Mouse (Mus musculus) intestine, embryonic 15.5 days (tissue): ENCODE measurements around the gene Abat. TPM values are rescaled to one million over a fixed set of nuclear protein-coding genes. Genes with fewer than 3 reads are reported as not detected.
"Not testable (repeated sequence)": the region's sequence is repeated elsewhere in the genome, so short reads cannot be mapped to it uniquely, and the experiment has no call there.

Experiments
- ATAC-seq: fragments of 200-750 bp; cut with Nextera tagmentation; 2 replicates; pipeline ENCODE4 v1.8.0; 2017; ENCODE audit warnings: moderate TSS enrichment, moderate library complexity
- H3K27ac ChIP-seq: fragments of 300-500 bp; sonication (generic); 2 replicates; pipeline ENCODE4 v1.5.1; 2015; ENCODE audit warnings: mild to moderate bottlenecking, inconsistent platforms
- H3K27me3 ChIP-seq: fragments of 300-500 bp; sonication (generic); replicated peaks from 2 replicates; pipeline ENCODE4 v1.6.1; 2015; ENCODE audit warnings: inconsistent platforms
- H3K36me3 ChIP-seq: fragments of 300-500 bp; sonication (generic); 2 replicates; pipeline ENCODE4 v1.6.1; 2015; ENCODE audit warnings: inconsistent platforms
- H3K4me1 ChIP-seq: fragments of 300-500 bp; sonication (generic); replicated peaks from 2 replicates; pipeline ENCODE4 v1.6.1; 2015; ENCODE audit warnings: inconsistent platforms
- H3K4me2 ChIP-seq: fragments of 300-500 bp; sonication (generic); replicated peaks from 2 replicates; pipeline ENCODE4 v1.6.1; 2015; ENCODE audit warnings: mild to moderate bottlenecking, inconsistent platforms
- H3K4me3 ChIP-seq: fragments of 300-500 bp; sonication (generic); replicated peaks from 2 replicates; pipeline ENCODE4 v1.5.1; 2015; ENCODE audit warnings: inconsistent platforms
- H3K9ac ChIP-seq: fragments of 300-500 bp; sonication (generic); 2 replicates; pipeline ENCODE4 v1.6.1; 2015; ENCODE audit warnings: inconsistent platforms
- H3K9me3 ChIP-seq: fragments of 300-500 bp; sonication (generic); 2 replicates; pipeline ENCODE4 v1.6.1; 2016; ENCODE audit warnings: inconsistent platforms
- WGBS: fragments of 180-500 bp; shearing (Covaris S2); methylation state at CpG from one replicate; pipeline ENCODE4 v1.1.7; 2015; 5-methylcytosine and 5-hydroxymethylcytosine counted together
- polyA plus RNA-seq: library from polyadenylated mRNA; unstranded; fragments of >200 nt; fragmentation: Nextera tagmentation; extraction: Ambion mirVana; gene quantifications from 2 replicates; pipeline ENCODE4 v1.2.1, GENCODE M21; 2015

Gene Abat
- polyA plus RNA-seq, 1 experiment from 2014 or later, result 72.4 TPM

DNA sequence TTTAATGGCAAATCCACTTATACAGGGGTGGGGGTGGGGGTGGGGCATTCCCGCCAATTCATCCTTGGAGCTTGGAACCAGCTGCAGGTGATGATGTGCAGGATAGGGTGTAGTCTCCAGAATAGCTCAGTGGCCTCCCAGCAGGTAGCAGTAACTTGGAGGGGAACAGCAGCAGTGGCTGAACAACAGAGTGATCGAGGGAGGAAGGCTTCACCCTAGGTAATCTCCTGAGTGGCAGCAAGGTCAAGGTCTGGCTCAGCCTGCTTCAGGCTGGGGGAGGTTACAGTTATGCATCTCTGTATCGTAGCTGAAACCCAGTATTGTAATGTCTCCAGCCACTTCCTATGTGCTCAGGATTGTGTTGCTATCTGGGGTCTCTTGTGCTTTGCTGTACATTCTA is 49.6 kb downstream of the Abat start:
- not testable (repeated sequence) for H3K4me3 ChIP-seq, H3K4me2 ChIP-seq, ATAC-seq, H3K27ac ChIP-seq, H3K27me3 ChIP-seq, H3K4me1 ChIP-seq, H3K36me3 ChIP-seq, H3K9me3 ChIP-seq, H3K9ac ChIP-seq
- 73% methylated on average over 3 of the region's 3 CpGs for WGBS

- no peaks in the 10 kb centered on the region for H3K27me3 ChIP-seq
- no peak overlapping the region for H3K4me3 ChIP-seq
- H3K4me2 ChIP-seq, result no peak overlapping the region
- peaks cover 8% of the 10 kb centered on the region; the same call in 1 of the 2 replicates for H3K4me1 ChIP-seq
- peaks cover 4% of the 10 kb centered on the region for H3K9me3 ChIP-seq
- peaks cover 3% of the 10 kb centered on the region; the same call in 1 of the 2 replicates for H3K36me3 ChIP-seq
- peak overlapping the region; percentile 86 for H3K27ac ChIP-seq
- no peak overlapping the region for H3K9ac ChIP-seq
- WGBS, result 81% methylated on average over 2 of the region's 2 CpGs
- no peak for ATAC-seq
Measured at GRCm38 (mm10) chr16:8564836-8565235, 51.6 kb downstream of the Abat start.

- no peaks in the 10 kb centered on the region for H3K9me3 ChIP-seq
- H3K4me1 ChIP-seq, result peaks cover 14% of the 10 kb centered on the region; the same call in 1 of the 2 replicates
- H3K36me3 ChIP-seq, result no peaks in the 10 kb centered on the region
- peak overlapping the region; percentile 86 for H3K27ac ChIP-seq
- no peak overlapping the region for H3K4me3 ChIP-seq
- H3K9ac ChIP-seq, result no peak overlapping the region
- H3K27me3 ChIP-seq, result no peaks in the 10 kb centered on the region
- H3K4me2 ChIP-seq, result no peak overlapping the region
- WGBS, result 71% methylated on average over 2 of the region's 2 CpGs
- peak; percentile 50 for ATAC-seq
Measured at GRCm38 (mm10) chr16:8565539-8565938, 52.3 kb downstream of the Abat start.

DNA sequence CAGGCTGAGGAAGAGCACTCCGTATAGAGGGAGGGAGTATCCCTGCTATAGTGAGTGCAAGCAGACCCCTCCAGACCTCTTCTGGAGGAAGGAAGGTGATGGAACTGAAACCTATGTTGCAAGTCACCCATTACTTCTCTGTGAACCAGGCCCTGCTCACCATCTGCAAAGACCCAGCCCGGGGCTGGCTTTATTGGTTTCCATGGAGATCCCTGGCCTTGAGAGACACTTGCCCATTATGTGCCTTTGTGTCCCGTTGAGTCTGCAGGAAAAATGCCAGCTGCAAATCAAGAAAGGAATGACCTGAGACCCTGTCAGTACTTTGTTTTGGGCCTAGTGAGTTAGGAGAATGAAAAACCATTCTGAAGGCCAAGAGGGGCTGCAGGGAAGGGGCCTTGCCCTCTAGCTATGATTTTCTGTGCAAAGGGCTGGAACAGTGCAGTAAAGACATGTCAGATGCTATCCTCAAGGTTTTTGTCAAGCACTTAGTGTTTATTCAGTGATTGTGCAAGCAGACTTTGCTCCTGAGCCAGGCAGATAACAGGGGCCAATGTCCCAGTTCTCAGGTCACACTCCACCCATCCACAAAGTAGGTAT is 53.0 kb downstream of the Abat start:
- Histone ChIP-seq H3K4me3 (no peak overlapping the region), H3K27me3 (no peaks in the 10 kb centered on the region), H3K4me1 (peaks cover 16% of the 10 kb centered on the region; the same call in 1 of the 2 replicates), H3K27ac (peak overlapping the region; percentile 86), H3K36me3 (no peaks in the 10 kb centered on the region), H3K9ac (no peak overlapping the region), H3K9me3 (no peaks in the 10 kb centered on the region), H3K4me2 (peak overlapping the region; percentile 14; the same call in 1 of the 2 replicates)
- peak; percentile 91 for ATAC-seq
- WGBS, result 19% methylated on average over 3 of the region's 3 CpGs

DNA sequence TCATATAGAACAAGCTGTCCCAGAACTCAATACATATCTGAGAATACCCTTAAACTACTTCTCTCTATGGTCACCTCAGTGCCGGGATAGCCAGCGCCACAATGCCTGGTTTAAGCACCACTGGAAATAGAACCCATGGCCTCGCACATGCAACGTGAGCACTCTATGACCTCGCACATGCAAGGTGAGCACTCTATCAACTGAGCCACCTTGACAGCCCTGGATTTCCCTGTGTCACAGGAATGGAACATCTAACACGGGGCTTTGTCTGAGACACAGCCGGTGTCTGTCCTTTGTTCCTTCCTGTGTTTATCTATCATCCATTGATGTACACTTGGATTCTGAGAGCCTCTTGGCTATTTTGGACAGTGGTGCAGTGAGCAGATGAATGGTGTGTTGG is 55.7 kb downstream of the Abat start:
- Histone ChIP-seq H3K4me2 (no peak overlapping the region), H3K4me3 (no peak overlapping the region), H3K27ac (no peak overlapping the region), H3K36me3 (no peaks in the 10 kb centered on the region), H3K9ac (no peak overlapping the region), H3K4me1 (peaks cover 21% of the 10 kb centered on the region; the same call in 1 of the 2 replicates), H3K27me3 (no peaks in the 10 kb centered on the region), H3K9me3 (no peaks in the 10 kb centered on the region)
- 75% methylated on average over 7 of the region's 7 CpGs for WGBS
- ATAC-seq, result no peak

GRCm38 (mm10) chr16:8570336-8570735 is 57.1 kb downstream of the Abat start:
- no peak for ATAC-seq
- 70% methylated on average over 12 of the region's 12 CpGs for WGBS
- Histone ChIP-seq H3K27me3 (no peaks in the 10 kb centered on the region), H3K4me2 (no peak overlapping the region), H3K9me3 (no peaks in the 10 kb centered on the region), H3K36me3 (0 out of 2 replicates have a peak, but pooled peaks cover 4% of the 10 kb centered on the region), H3K4me3 (no peak overlapping the region), H3K9ac (no peak overlapping the region), H3K4me1 (peaks cover 19% of the 10 kb centered on the region; the same call in 1 of the 2 replicates), H3K27ac (peak overlapping the region; percentile 7; the same call in 1 of the 2 replicates)

DNA sequence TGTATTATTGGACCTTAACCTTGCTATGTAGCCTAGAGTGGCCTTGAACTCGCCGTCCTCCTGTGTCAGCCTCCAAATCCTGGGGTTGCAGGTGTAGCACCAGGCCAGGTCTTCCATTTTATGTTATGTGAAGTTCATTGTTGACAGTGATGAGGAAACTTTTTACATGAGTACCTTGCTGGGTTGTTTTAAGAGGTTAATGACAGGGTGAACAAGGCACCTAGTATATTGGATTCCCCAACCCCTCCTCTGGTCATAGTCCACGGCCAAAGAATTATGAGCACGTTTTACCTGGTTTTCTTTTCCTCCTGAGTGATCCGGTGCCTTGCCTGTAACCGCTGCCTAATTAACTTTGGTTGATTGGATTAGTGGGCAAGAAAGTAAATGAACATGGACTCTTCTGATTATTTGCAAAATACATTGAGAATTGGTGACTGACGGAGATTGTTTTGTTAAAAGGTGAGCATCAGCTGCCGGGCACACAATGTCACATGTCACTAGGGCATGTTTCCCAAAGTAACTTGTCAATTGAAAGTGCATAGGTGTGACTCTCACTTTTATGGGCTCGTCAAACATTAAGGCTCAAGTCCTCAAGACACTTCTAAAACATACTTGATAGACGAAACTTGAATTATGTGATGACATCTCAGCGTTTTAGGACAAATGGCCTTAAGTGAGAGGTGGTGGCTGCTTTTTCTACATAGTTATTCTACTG is 57.8 kb downstream of the Abat start:
- 0 out of 2 replicates have a peak overlapping the region, but pooled peaks have one; percentile 7 for H3K27ac ChIP-seq

GRCm38 (mm10) chr16:8573041-8573440 is 59.8 kb downstream of the Abat start:
- Histone ChIP-seq H3K27ac (no peak overlapping the region), H3K9me3 (no peaks in the 10 kb centered on the region), H3K27me3 (no peaks in the 10 kb centered on the region), H3K4me1 (peaks cover 17% of the 10 kb centered on the region; the same call in 1 of the 2 replicates), H3K4me3 (no peak overlapping the region), H3K9ac (no peak overlapping the region), H3K4me2 (no peak overlapping the region), H3K36me3 (0 out of 2 replicates have a peak, but pooled peaks cover 4% of the 10 kb centered on the region)
- 59% methylated on average over 4 of the region's 4 CpGs for WGBS
- ATAC-seq, result peak; percentile 28

More for the DNA sequence above, 57.8 kb downstream of the Abat start:
- H3K9me3 ChIP-seq, result no peaks in the 10 kb centered on the region
- H3K36me3 ChIP-seq, result 0 out of 2 replicates have a peak, but pooled peaks cover 4% of the 10 kb centered on the region
- H3K9ac ChIP-seq, result no peak overlapping the region
- peaks cover 17% of the 10 kb centered on the region; the same call in 1 of the 2 replicates for H3K4me1 ChIP-seq
- no peak overlapping the region for H3K4me3 ChIP-seq
- no peak overlapping the region for H3K4me2 ChIP-seq
- peak; percentile 35 for ATAC-seq
- H3K27me3 ChIP-seq, result no peaks in the 10 kb centered on the region
- WGBS, result 68% methylated on average over 11 of the region's 11 CpGs

DNA sequence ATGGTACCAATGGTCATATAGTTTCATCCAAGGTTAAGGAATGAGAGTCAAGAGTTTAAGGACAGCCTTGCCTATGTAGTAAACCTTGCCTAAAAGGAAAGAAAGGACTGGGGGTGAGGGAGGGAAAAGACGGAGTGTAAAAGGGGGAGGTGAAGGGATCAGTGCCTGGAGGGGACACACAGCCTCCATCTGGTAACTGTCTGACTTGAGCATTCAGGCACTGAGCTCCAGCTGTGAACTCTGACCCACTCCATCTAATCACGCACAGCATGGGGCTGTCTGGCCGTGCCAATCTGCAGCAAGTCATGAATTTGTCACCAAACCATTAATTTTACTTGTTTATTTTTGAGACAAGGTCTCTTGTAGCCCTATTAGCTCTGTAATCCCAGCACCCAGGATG is 60.5 kb downstream of the Abat start:
- H3K4me3 ChIP-seq, result no peak overlapping the region
- 48% methylated on average over 3 of the region's 3 CpGs for WGBS

GRCm38 (mm10) chr16:8574316-8574715 is 61.1 kb downstream of the Abat start:
- 0 out of 2 replicates have a peak, but pooled peaks cover 4% of the 10 kb centered on the region for H3K36me3 ChIP-seq
- H3K4me1 ChIP-seq, result peaks cover 14% of the 10 kb centered on the region; the same call in 1 of the 2 replicates
- WGBS, result 96% methylated on average over 11 of the region's 11 CpGs
- H3K27ac ChIP-seq, result no peak overlapping the region
- ATAC-seq, result no peak
- no peaks in the 10 kb centered on the region for H3K9me3 ChIP-seq
- no peak overlapping the region for H3K9ac ChIP-seq
- H3K27me3 ChIP-seq, result no peaks in the 10 kb centered on the region
- H3K4me3 ChIP-seq, result no peak overlapping the region
- H3K4me2 ChIP-seq, result no peak overlapping the region

More for the DNA sequence above, 60.5 kb downstream of the Abat start:
- H3K9ac ChIP-seq, result no peak overlapping the region
- peaks cover 14% of the 10 kb centered on the region; the same call in 1 of the 2 replicates for H3K4me1 ChIP-seq
- H3K9me3 ChIP-seq, result no peaks in the 10 kb centered on the region
- 0 out of 2 replicates have a peak, but pooled peaks cover 4% of the 10 kb centered on the region for H3K36me3 ChIP-seq
- H3K27me3 ChIP-seq, result no peaks in the 10 kb centered on the region
- ATAC-seq, result no peak
- H3K4me2 ChIP-seq, result no peak overlapping the region
- no peak overlapping the region for H3K27ac ChIP-seq

- H3K27ac ChIP-seq, result no peak overlapping the region
- no peak overlapping the region for H3K4me2 ChIP-seq
- ATAC-seq, result no peak
- 0 out of 2 replicates have a peak, but pooled peaks cover 5% of the 10 kb centered on the region for H3K4me1 ChIP-seq
- no peaks in the 10 kb centered on the region for H3K9me3 ChIP-seq
- 0 out of 2 replicates have a peak, but pooled peaks cover 4% of the 10 kb centered on the region for H3K36me3 ChIP-seq
- H3K9ac ChIP-seq, result no peak overlapping the region
- H3K27me3 ChIP-seq, result no peaks in the 10 kb centered on the region
- WGBS, result 66% methylated on average over 3 of the region's 3 CpGs
- H3K4me3 ChIP-seq, result no peak overlapping the region
Measured at GRCm38 (mm10) chr16:8576111-8576510, 62.9 kb downstream of the Abat start.

GRCm38 (mm10) chr16:8576901-8577300 is 63.7 kb downstream of the Abat start:
- H3K27ac ChIP-seq, result no peak overlapping the region
- H3K4me2 ChIP-seq, result no peak overlapping the region
- ATAC-seq, result no peak
- 64% methylated on average over 3 of the region's 3 CpGs for WGBS
- no peak overlapping the region for H3K4me3 ChIP-seq
- 0 out of 2 replicates have a peak, but pooled peaks cover 5% of the 10 kb centered on the region for H3K4me1 ChIP-seq
- H3K27me3 ChIP-seq, result no peaks in the 10 kb centered on the region
- 0 out of 2 replicates have a peak, but pooled peaks cover 4% of the 10 kb centered on the region for H3K36me3 ChIP-seq
- H3K9me3 ChIP-seq, result no peaks in the 10 kb centered on the region
- no peak overlapping the region for H3K9ac ChIP-seq
